Mouse (Mus musculus): ENCODE results near the gene Camk1.
"Not testable (repeated sequence)": the region's sequence is repeated elsewhere in the genome, so short reads cannot be mapped to it uniquely, and the experiment has no call there.

Gene Camk1

GRCm38 (mm10) chr6:113353696-113354095 is 9.9 kb upstream of the Camk1 start:
- no peak for DNase-seq

GRCm38 (mm10) chr6:113352820-113353219 is 9.0 kb upstream of the Camk1 start:
- no peak for DNase-seq

GRCm38 (mm10) chr6:113351653-113352052 is 7.9 kb upstream of the Camk1 start:
- DNase-seq, result no peak

- no peak for DNase-seq
Observed at GRCm38 (mm10) chr6:113351161-113351560, 7.4 kb upstream of the Camk1 start.

- no peak for DNase-seq
Observed at GRCm38 (mm10) chr6:113350538-113350937, 6.8 kb upstream of the Camk1 start.

- DNase-seq, result no peak
Observed at GRCm38 (mm10) chr6:113346897-113347296, 3.1 kb upstream of the Camk1 start.

- no peak for DNase-seq
Observed at GRCm38 (mm10) chr6:113344321-113344720, 537 bp upstream of the Camk1 start.

GRCm38 (mm10) chr6:113342297-113342696 is 1.5 kb downstream of the Camk1 start:
- DNase-seq, result no peak

GRCm38 (mm10) chr6:113341574-113341973 is 2.2 kb downstream of the Camk1 start:
- DNase-seq, result no peak

GRCm38 (mm10) chr6:113336852-113337620 is 6.7 kb downstream of the Camk1 start:
- no peak for DNase-seq

GRCm38 (mm10) chr6:113334216-113334615 is 9.6 kb downstream of the Camk1 start:
- no peak for DNase-seq

- no peak for DNase-seq
Observed at GRCm38 (mm10) chr6:113333137-113333950, 10.4 kb downstream of the Camk1 start.

GRCm38 (mm10) chr6:113332734-113333133 is 11.1 kb downstream of the Camk1 start:
- DNase-seq, result not testable (repeated sequence)

- no peak for DNase-seq
Observed at GRCm38 (mm10) chr6:113331721-113332120, 12.1 kb downstream of the Camk1 start.

- no peak for DNase-seq
Observed at GRCm38 (mm10) chr6:113330547-113330946, 13.2 kb downstream of the Camk1 start.

GRCm38 (mm10) chr6:113329396-113329795 is 14.4 kb downstream of the Camk1 start:
- no peak for DNase-seq

- DNase-seq, result peak; percentile 97 to 99
Observed at GRCm38 (mm10) chr6:113326533-113327315, 17.1 kb downstream of the Camk1 start, which contains the start of gene Ogg1. Gene Ogg1, plus strand, starts transcription at chr6:113326972.

- DNase-seq, result no peak
Observed at GRCm38 (mm10) chr6:113315972-113316371, 27.8 kb downstream of the Camk1 start.

GRCm38 (mm10) chr6:113308141-113308540 is 35.6 kb downstream of the Camk1 start:
- no peak for DNase-seq

- DNase-seq, result peak; percentile 54 to 60
Observed at GRCm38 (mm10) chr6:113307481-113308121, 36.2 kb downstream of the Camk1 start.

- DNase-seq, result no peak
Observed at GRCm38 (mm10) chr6:113306986-113307349, 36.8 kb downstream of the Camk1 start, which contains the start of gene Brpf1. Gene Brpf1, plus strand, starts transcription at chr6:113307137.

GRCm38 (mm10) chr6:113306322-113306985 is 37.3 kb downstream of the Camk1 start:
- peak; percentile 100 for DNase-seq
